Mouse (Mus musculus): Measurements from ENCODE around the gene Castor1. TPM values are rescaled to one million over a fixed set of nuclear protein-coding genes. Genes with fewer than 3 reads are reported as not detected.

Castor1 gene
- total and polyA plus RNA-seq, 3 experiments, result 4.5 to 8.4 (median 8.2) TPM

DNA sequence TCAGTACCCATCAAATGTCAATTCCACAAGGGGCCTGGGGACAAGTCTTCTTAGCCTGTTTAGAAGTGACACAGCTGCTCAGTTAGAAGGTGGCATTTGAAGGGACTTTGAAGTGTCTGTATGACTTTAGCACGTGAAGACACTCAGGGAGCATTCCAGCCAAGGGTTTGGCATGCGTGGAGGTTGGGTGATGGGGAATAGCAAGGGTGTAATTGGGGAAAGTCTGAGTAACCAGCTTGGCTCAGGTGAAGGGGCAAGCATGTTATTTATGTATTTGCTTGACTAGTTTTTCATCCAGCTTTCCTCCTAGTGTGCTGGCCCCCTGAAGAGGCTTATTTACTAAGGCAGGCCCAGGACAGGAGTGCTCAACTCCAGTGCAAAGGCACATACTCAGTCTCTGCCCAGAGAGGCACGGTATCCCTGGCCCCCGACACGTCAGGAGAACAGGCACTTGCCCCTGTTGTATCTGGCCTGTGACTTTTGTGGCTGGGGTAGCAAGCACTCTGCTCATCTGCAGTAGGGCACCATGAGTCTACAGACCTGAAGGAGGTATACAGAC is 12.8 kb upstream of the Castor1 start:
- no peak for ATAC-seq (ENCODE audit: extremely low read depth, insufficient number of reproducible peaks, low FRiP score, poor library complexity, severe bottlenecking)
- H3K27me3 ChIP-seq (ENCODE audit: insufficient read depth, low read length), result no peaks in the 10 kb centered on the region

DNA sequence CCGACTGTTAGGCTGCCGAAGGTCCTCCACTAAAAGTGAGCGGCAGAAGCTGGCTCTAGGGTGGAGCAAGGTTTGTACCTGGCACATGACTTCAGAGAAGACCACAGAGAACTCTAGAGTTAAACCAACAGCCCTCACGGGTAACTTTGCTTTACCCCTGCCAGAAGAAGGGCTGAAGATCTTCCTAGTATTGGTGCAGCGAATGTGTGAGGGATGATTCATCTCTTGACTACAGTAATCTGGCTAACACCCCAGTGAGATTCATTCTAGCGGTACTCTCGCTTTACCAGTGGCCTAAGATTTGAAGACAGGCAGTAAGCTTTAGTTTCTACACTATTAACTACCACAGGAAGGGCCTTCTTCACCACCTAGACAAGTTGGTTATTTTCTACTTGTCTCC is 12.1 kb upstream of the Castor1 start:
- TF ChIP-seq GATA1 (IDR thresholded peaks at IDR 0.05; ENCODE audit: borderline replicate concordance, low read length) (no peak), POLR2AphosphoS5 (IDR thresholded peaks at IDR 0.05; ENCODE audit: insufficient replicate concordance, low read depth, low read length) (no peak), GATA2 (IDR thresholded peaks at IDR 0.05; ENCODE audit: borderline replicate concordance, low read depth, low read length) (no peak), CTCF (IDR thresholded peaks at IDR 0.05; ENCODE audit: low read depth, low read length) (no peak), TAL1 (conservative IDR thresholded peaks at IDR 0.05; ENCODE audit: low read depth, low read length) (no peak)
- Histone ChIP-seq H3K4me3 (ENCODE audit: low read depth, low read length) (no peak overlapping the region), H3K36me3 (replicated peaks) (peaks cover 71% of the 10 kb centered on the region), H3K9me3 (replicated peaks) (no peaks in the 10 kb centered on the region), H3K4me1 (ENCODE audit: insufficient read depth, low read depth, low read length) (peaks cover 48% of the 10 kb centered on the region), H3K27me3 (ENCODE audit: insufficient read depth, low read length) (no peaks in the 10 kb centered on the region)
- no peak for ATAC-seq (ENCODE audit: extremely low read depth, insufficient number of reproducible peaks, low FRiP score, poor library complexity, severe bottlenecking)
- no peak for DNase-seq (ENCODE audit: low spot score)

More for the DNA sequence above, 12.8 kb upstream of the Castor1 start:
- peaks cover 48% of the 10 kb centered on the region for H3K4me1 ChIP-seq (ENCODE audit: insufficient read depth, low read depth, low read length)
- peaks cover 63% of the 10 kb centered on the region for H3K36me3 ChIP-seq (replicated peaks)
- TF ChIP-seq GATA1 (IDR thresholded peaks at IDR 0.05; ENCODE audit: borderline replicate concordance, low read length) (no peak), GATA2 (IDR thresholded peaks at IDR 0.05; ENCODE audit: borderline replicate concordance, low read depth, low read length) (no peak), CTCF (IDR thresholded peaks at IDR 0.05; ENCODE audit: low read depth, low read length) (no peak), TAL1 (conservative IDR thresholded peaks at IDR 0.05; ENCODE audit: low read depth, low read length) (no peak), POLR2AphosphoS5 (IDR thresholded peaks at IDR 0.05; ENCODE audit: insufficient replicate concordance, low read depth, low read length) (no peak)
- DNase-seq (ENCODE audit: low spot score), result no peak
- no peaks in the 10 kb centered on the region for H3K9me3 ChIP-seq (replicated peaks)
- no peak overlapping the region for H3K4me3 ChIP-seq (ENCODE audit: low read depth, low read length)

DNA sequence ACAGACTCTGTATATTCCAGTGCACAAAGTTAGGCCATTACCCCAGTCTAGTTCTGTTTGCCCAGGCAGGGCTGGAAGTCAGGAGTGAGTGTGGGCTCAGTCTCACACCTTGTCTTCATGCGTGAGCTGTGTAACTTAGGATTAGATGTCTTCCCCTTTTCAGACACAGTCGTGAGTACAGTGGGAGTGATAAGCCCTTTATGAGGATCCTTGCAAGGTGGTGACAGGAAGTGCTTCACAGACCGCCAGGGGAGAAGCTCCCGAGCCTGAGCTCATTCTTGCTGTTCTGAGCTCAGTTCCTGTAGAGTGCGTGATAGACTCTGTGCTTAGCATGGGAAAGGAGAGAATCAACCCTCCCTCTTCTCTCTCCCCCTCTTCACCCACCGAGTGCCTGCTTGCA is 11.5 kb upstream of the Castor1 start:
- no peaks in the 10 kb centered on the region for H3K9me3 ChIP-seq (replicated peaks)
- H3K27me3 ChIP-seq (ENCODE audit: insufficient read depth, low read length), result no peaks in the 10 kb centered on the region
- no peak overlapping the region for H3K4me3 ChIP-seq (ENCODE audit: low read depth, low read length)
- ATAC-seq (ENCODE audit: extremely low read depth, insufficient number of reproducible peaks, low FRiP score, poor library complexity, severe bottlenecking) (peak; percentile 67; the same call in 1 of the 2 replicates), DNase-seq (ENCODE audit: low spot score) (peak; percentile 55)
- H3K4me1 ChIP-seq (ENCODE audit: insufficient read depth, low read depth, low read length), result peaks cover 48% of the 10 kb centered on the region
- H3K36me3 ChIP-seq (replicated peaks), result peaks cover 76% of the 10 kb centered on the region
- TF ChIP-seq CTCF (IDR thresholded peaks at IDR 0.05; ENCODE audit: low read depth, low read length), result no peak
- no peak for TF ChIP-seq GATA1 (IDR thresholded peaks at IDR 0.05; ENCODE audit: borderline replicate concordance, low read length)
- TF ChIP-seq POLR2AphosphoS5 (IDR thresholded peaks at IDR 0.05; ENCODE audit: insufficient replicate concordance, low read depth, low read length), result no peak
- no peak for TF ChIP-seq TAL1 (conservative IDR thresholded peaks at IDR 0.05; ENCODE audit: low read depth, low read length)
- TF ChIP-seq GATA2 (IDR thresholded peaks at IDR 0.05; ENCODE audit: borderline replicate concordance, low read depth, low read length), result no peak

DNA sequence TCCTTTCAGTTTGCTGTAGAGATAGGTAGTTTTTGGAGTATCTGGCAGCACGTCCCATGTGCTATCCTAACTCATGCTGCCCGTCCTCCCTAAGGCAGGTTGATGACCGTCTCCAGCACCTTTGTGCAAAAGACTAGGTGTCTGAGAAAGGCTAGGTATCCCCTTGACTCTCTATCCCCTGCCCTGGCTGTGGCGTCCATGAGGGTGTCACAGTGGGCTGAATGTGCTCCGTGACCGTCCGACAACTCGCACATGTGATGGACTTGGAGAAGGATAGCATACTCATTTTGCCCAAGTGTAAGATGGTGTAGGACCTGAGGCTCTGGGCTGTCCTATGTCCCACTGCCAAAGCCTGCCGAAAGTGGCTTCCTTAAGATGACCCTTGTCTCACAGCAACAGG is 10.4 kb upstream of the Castor1 start:
- DNase-seq (ENCODE audit: low spot score) (no peak), ATAC-seq (ENCODE audit: extremely low read depth, insufficient number of reproducible peaks, low FRiP score, poor library complexity, severe bottlenecking) (no peak)
- no peaks in the 10 kb centered on the region for H3K9me3 ChIP-seq (replicated peaks)
- peaks cover 81% of the 10 kb centered on the region for H3K36me3 ChIP-seq (replicated peaks)
- peaks cover 39% of the 10 kb centered on the region for H3K4me1 ChIP-seq (ENCODE audit: insufficient read depth, low read depth, low read length)
- TF ChIP-seq TAL1 (conservative IDR thresholded peaks at IDR 0.05; ENCODE audit: low read depth, low read length) (no peak), POLR2AphosphoS5 (IDR thresholded peaks at IDR 0.05; ENCODE audit: insufficient replicate concordance, low read depth, low read length) (no peak), GATA1 (IDR thresholded peaks at IDR 0.05; ENCODE audit: borderline replicate concordance, low read length) (no peak), GATA2 (IDR thresholded peaks at IDR 0.05; ENCODE audit: borderline replicate concordance, low read depth, low read length) (no peak), CTCF (IDR thresholded peaks at IDR 0.05; ENCODE audit: low read depth, low read length) (no peak)
- no peaks in the 10 kb centered on the region for H3K27me3 ChIP-seq (ENCODE audit: insufficient read depth, low read length)
- H3K4me3 ChIP-seq (ENCODE audit: low read depth, low read length), result no peak overlapping the region

DNA sequence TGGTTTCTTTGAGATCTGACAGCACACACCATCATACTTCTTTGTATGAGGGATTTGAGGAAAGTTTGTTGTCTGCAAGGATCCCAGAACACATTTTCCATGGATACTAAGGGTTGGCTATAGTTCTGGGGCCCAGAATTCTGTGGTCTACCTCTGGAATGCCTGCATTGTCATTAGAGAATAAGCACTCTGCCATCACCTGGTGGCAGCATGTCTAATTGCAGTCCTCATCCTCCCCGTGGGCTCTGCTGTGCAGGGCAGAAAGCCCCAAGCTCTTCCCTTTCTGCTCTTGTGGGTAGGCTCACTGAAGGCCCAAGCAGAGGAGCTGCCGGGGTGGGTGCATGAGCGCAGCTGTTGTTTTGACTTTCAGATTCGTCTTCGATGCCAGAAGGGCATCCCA is 8.5 kb upstream of the Castor1 start:
- no peak overlapping the region for H3K4me3 ChIP-seq (ENCODE audit: low read depth, low read length)
- ATAC-seq (ENCODE audit: extremely low read depth, insufficient number of reproducible peaks, low FRiP score, poor library complexity, severe bottlenecking), result no peak
- TF ChIP-seq CTCF (IDR thresholded peaks at IDR 0.05; ENCODE audit: low read depth, low read length) (no peak), GATA2 (IDR thresholded peaks at IDR 0.05; ENCODE audit: borderline replicate concordance, low read depth, low read length) (no peak), GATA1 (IDR thresholded peaks at IDR 0.05; ENCODE audit: borderline replicate concordance, low read length) (no peak), TAL1 (conservative IDR thresholded peaks at IDR 0.05; ENCODE audit: low read depth, low read length) (no peak), POLR2AphosphoS5 (IDR thresholded peaks at IDR 0.05; ENCODE audit: insufficient replicate concordance, low read depth, low read length) (no peak)
- DNase-seq (ENCODE audit: low spot score), result no peak
- H3K36me3 ChIP-seq (replicated peaks), result peaks cover 100% of the 10 kb centered on the region
- H3K27me3 ChIP-seq (ENCODE audit: insufficient read depth, low read length), result no peaks in the 10 kb centered on the region
- H3K4me1 ChIP-seq (ENCODE audit: insufficient read depth, low read depth, low read length), result peaks cover 24% of the 10 kb centered on the region
- H3K9me3 ChIP-seq (replicated peaks), result no peaks in the 10 kb centered on the region

GRCm38 (mm10) chr11:4210786-4211185 is 7.2 kb upstream of the Castor1 start:
- Histone ChIP-seq H3K27me3 (ENCODE audit: insufficient read depth, low read length) (no peaks in the 10 kb centered on the region), H3K36me3 (replicated peaks) (peaks cover 100% of the 10 kb centered on the region), H3K4me1 (ENCODE audit: insufficient read depth, low read depth, low read length) (peaks cover 15% of the 10 kb centered on the region), H3K4me3 (ENCODE audit: low read depth, low read length) (no peak overlapping the region), H3K9me3 (replicated peaks) (no peaks in the 10 kb centered on the region)
- DNase-seq (ENCODE audit: low spot score) (no peak), ATAC-seq (ENCODE audit: extremely low read depth, insufficient number of reproducible peaks, low FRiP score, poor library complexity, severe bottlenecking) (no peak)
- TF ChIP-seq TAL1 (conservative IDR thresholded peaks at IDR 0.05; ENCODE audit: low read depth, low read length) (no peak), GATA1 (IDR thresholded peaks at IDR 0.05; ENCODE audit: borderline replicate concordance, low read length) (no peak), GATA2 (IDR thresholded peaks at IDR 0.05; ENCODE audit: borderline replicate concordance, low read depth, low read length) (no peak), POLR2AphosphoS5 (IDR thresholded peaks at IDR 0.05; ENCODE audit: insufficient replicate concordance, low read depth, low read length) (no peak), CTCF (IDR thresholded peaks at IDR 0.05; ENCODE audit: low read depth, low read length) (no peak)

Data from G1E (cell line).